Mouse (Mus musculus) megakaryocyte, embryonic 14.5 days (primary cell): ENCODE measurements around the gene Galnt6. TPM values are rescaled to one million over a fixed set of nuclear protein-coding genes. Genes with fewer than 3 reads are reported as not detected.

ENCODE experiments used
- H3K27me3 ChIP-seq: replicated peaks from 2 replicates; pipeline ENCODE3; 2012; ENCODE audit warnings: inconsistent platforms
- H3K36me3 ChIP-seq: replicated peaks from 2 replicates; pipeline ENCODE3; 2012; ENCODE audit warnings: low read length, inconsistent platforms, mixed read lengths
- H3K4me1 ChIP-seq: 2 replicates; pipeline ENCODE4 v1.6.1; 2012; ENCODE audit warnings: inconsistent platforms
- H3K4me3 ChIP-seq: replicated peaks from 2 replicates; pipeline ENCODE3; 2012; ENCODE audit warnings: moderate library complexity, mild to moderate bottlenecking, inconsistent platforms
- H3K9me3 ChIP-seq: 2 replicates; pipeline ENCODE4 v1.6.1; 2012; ENCODE audit warnings: inconsistent platforms
- FLI1 ChIP-seq: IDR thresholded peaks from 2 replicates; pipeline ENCODE4 v1.6.1; 2012; ENCODE audit warnings: low read length, inconsistent platforms, mixed read lengths
- GATA1 ChIP-seq: IDR thresholded peaks from 3 replicates; pipeline ENCODE4 v1.6.1; 2012; ENCODE audit warnings: mixed read lengths, low read length, inconsistent platforms, borderline replicate concordance
- polyA plus RNA-seq: library from polyadenylated mRNA; stranded (reverse); fragments of >175 nt; gene quantifications from 2 replicates; pipeline ENCODE4 v1.2.3, GENCODE M21; 2012; ENCODE audit warnings: low replicate concordance; ENCODE audit not compliant: insufficient read depth

Gene Galnt6
- polyA plus RNA-seq, 1 experiment, result 2.3 TPM

- Histone ChIP-seq H3K9me3 (peaks cover 10% of the 10 kb centered on the region), H3K4me3 (no peak overlapping the region), H3K36me3 (peaks cover 27% of the 10 kb centered on the region), H3K4me1 (peaks cover 47% of the 10 kb centered on the region), H3K27me3 (peaks cover 74% of the 10 kb centered on the region)
- TF ChIP-seq GATA1 (no peak), FLI1 (no peak)
Measured at GRCm38 (mm10) chr15:100723505-100723904, 5.7 kb downstream of the Galnt6 start.

GRCm38 (mm10) chr15:100722564-100722963 is 6.6 kb downstream of the Galnt6 start:
- Histone ChIP-seq H3K4me3 (peak overlapping the region; percentile 50), H3K4me1 (peaks cover 47% of the 10 kb centered on the region), H3K27me3 (peaks cover 65% of the 10 kb centered on the region), H3K9me3 (peaks cover 14% of the 10 kb centered on the region), H3K36me3 (peaks cover 33% of the 10 kb centered on the region)
- TF ChIP-seq FLI1, result no peak
- TF ChIP-seq GATA1, result no peak

- Histone ChIP-seq H3K9me3 (peaks cover 14% of the 10 kb centered on the region), H3K27me3 (peaks cover 60% of the 10 kb centered on the region)
- TF ChIP-seq GATA1, result no peak
- TF ChIP-seq FLI1, result no peak
Measured at GRCm38 (mm10) chr15:100722026-100722425, 7.2 kb downstream of the Galnt6 start.

GRCm38 (mm10) chr15:100721445-100721844 is 7.7 kb downstream of the Galnt6 start:
- Histone ChIP-seq H3K4me1 (peaks cover 48% of the 10 kb centered on the region), H3K27me3 (peaks cover 54% of the 10 kb centered on the region), H3K36me3 (peaks cover 30% of the 10 kb centered on the region), H3K4me3 (no peak overlapping the region), H3K9me3 (peaks cover 14% of the 10 kb centered on the region)
- TF ChIP-seq GATA1, result no peak
- TF ChIP-seq FLI1, result no peak

More at GRCm38 (mm10) chr15:100722026-100722425, 7.2 kb downstream of the Galnt6 start:
- peaks cover 33% of the 10 kb centered on the region for H3K36me3 ChIP-seq
- H3K4me3 ChIP-seq, result no peak overlapping the region
- H3K4me1 ChIP-seq, result peaks cover 48% of the 10 kb centered on the region

GRCm38 (mm10) chr15:100720066-100720465 is 9.1 kb downstream of the Galnt6 start:
- no peak overlapping the region for H3K4me3 ChIP-seq
- peaks cover 39% of the 10 kb centered on the region for H3K36me3 ChIP-seq
- TF ChIP-seq FLI1, result no peak
- no peak for TF ChIP-seq GATA1
- peaks cover 57% of the 10 kb centered on the region for H3K4me1 ChIP-seq
- H3K27me3 ChIP-seq, result peaks cover 55% of the 10 kb centered on the region
- H3K9me3 ChIP-seq, result peaks cover 14% of the 10 kb centered on the region

GRCm38 (mm10) chr15:100719217-100719616 is 10.0 kb downstream of the Galnt6 start:
- H3K9me3 ChIP-seq, result peaks cover 14% of the 10 kb centered on the region
- peaks cover 43% of the 10 kb centered on the region for H3K36me3 ChIP-seq
- peaks cover 57% of the 10 kb centered on the region for H3K4me1 ChIP-seq
- peaks cover 59% of the 10 kb centered on the region for H3K27me3 ChIP-seq
- no peak overlapping the region for H3K4me3 ChIP-seq
- TF ChIP-seq GATA1, result no peak
- no peak for TF ChIP-seq FLI1

- H3K9me3 ChIP-seq, result peaks cover 14% of the 10 kb centered on the region
- peaks cover 56% of the 10 kb centered on the region for H3K27me3 ChIP-seq
- H3K4me1 ChIP-seq, result peaks cover 53% of the 10 kb centered on the region
- TF ChIP-seq GATA1, result no peak
- no peak for TF ChIP-seq FLI1
- H3K36me3 ChIP-seq, result peaks cover 43% of the 10 kb centered on the region
- no peak overlapping the region for H3K4me3 ChIP-seq
Measured at GRCm38 (mm10) chr15:100718572-100718971, 10.6 kb downstream of the Galnt6 start.

- Histone ChIP-seq H3K4me3 (no peak overlapping the region), H3K36me3 (peaks cover 48% of the 10 kb centered on the region), H3K27me3 (peaks cover 59% of the 10 kb centered on the region), H3K4me1 (peaks cover 47% of the 10 kb centered on the region), H3K9me3 (peaks cover 14% of the 10 kb centered on the region)
- TF ChIP-seq GATA1, result no peak
- no peak for TF ChIP-seq FLI1
Measured at GRCm38 (mm10) chr15:100717933-100718332, 11.2 kb downstream of the Galnt6 start.

GRCm38 (mm10) chr15:100715399-100715993 is 13.7 kb downstream of the Galnt6 start:
- H3K36me3 ChIP-seq, result peaks cover 66% of the 10 kb centered on the region
- no peak overlapping the region for H3K4me3 ChIP-seq
- H3K9me3 ChIP-seq, result peaks cover 21% of the 10 kb centered on the region
- peaks cover 36% of the 10 kb centered on the region for H3K4me1 ChIP-seq
- TF ChIP-seq FLI1 (no peak), GATA1 (no peak)
- H3K27me3 ChIP-seq, result peaks cover 68% of the 10 kb centered on the region

- TF ChIP-seq GATA1 (no peak), FLI1 (no peak)
- H3K4me3 ChIP-seq, result no peak overlapping the region
Measured at GRCm38 (mm10) chr15:100714470-100714869, 14.7 kb downstream of the Galnt6 start.

More at GRCm38 (mm10) chr15:100714470-100714869, 14.7 kb downstream of the Galnt6 start:
- Histone ChIP-seq H3K9me3 (peaks cover 16% of the 10 kb centered on the region), H3K4me1 (peaks cover 37% of the 10 kb centered on the region), H3K36me3 (peaks cover 56% of the 10 kb centered on the region), H3K27me3 (peaks cover 66% of the 10 kb centered on the region)
